8 mouse cellular contexts compared by ENCODE assay signal in genomic region chr17:29614115-29615023, GRCm38 (mm10). TPM values are rescaled to one million over a fixed set of nuclear protein-coding genes. Genes with fewer than 3 reads are reported as not detected.
DNase-seq lines count a peak whose midpoint lies in the region; ATAC-seq and TF ChIP-seq lines count a peak whose summit lies in the region.

Gene Rnf8, plus strand, starts transcription at chr17:29614790.
Gene Gm28043, plus strand, starts transcription at chr17:29614876.

- peaks cover 19% of the 10 kb centered on the region for H3K4me1 ChIP-seq in embryonic facial prominence, embryonic 14.5 days (ENCODE audit: control insufficient read depth, insufficient read depth, low read length)
- H3K4me1 ChIP-seq in heart, adult 2 months (ENCODE audit: control insufficient read depth, insufficient read depth, low read length), result peaks cover 3% of the 10 kb centered on the region
- peaks cover 24% of the 10 kb centered on the region for H3K4me1 ChIP-seq in limb, embryonic 13.5 days
- peaks cover 23% of the 10 kb centered on the region for H3K4me1 ChIP-seq in midbrain, embryonic 16.5 days (ENCODE audit: control insufficient read depth, insufficient read depth, low read length)

- no peaks in the 10 kb centered on the region for H3K27me3 ChIP-seq in embryonic facial prominence, embryonic 14.5 days (replicated peaks; ENCODE audit: control insufficient read depth, insufficient read depth, low read length)
- no peaks in the 10 kb centered on the region for H3K27me3 ChIP-seq in heart, adult 2 months (ENCODE audit: control insufficient read depth, insufficient read depth, low read length)
- no peaks in the 10 kb centered on the region for H3K27me3 ChIP-seq in limb, embryonic 13.5 days
- H3K27me3 ChIP-seq in midbrain, embryonic 16.5 days (ENCODE audit: control insufficient read depth, insufficient read depth, low read depth, low read length), result no peaks in the 10 kb centered on the region

- H3K4me2 ChIP-seq in embryonic facial prominence, embryonic 14.5 days (ENCODE audit: low read depth, low read length), result peak within 1 kb of the TSS; percentile 83
- peak within 1 kb of the TSS; percentile 72 for H3K4me2 ChIP-seq in limb, embryonic 13.5 days (replicated peaks)
- H3K4me2 ChIP-seq in midbrain, embryonic 16.5 days (ENCODE audit: low read length), result peak within 1 kb of the TSS; percentile 87

- peak; percentile 96 for ATAC-seq in embryonic facial prominence, embryonic 14.5 days (ENCODE audit: low read depth)
- peak; percentile 93 for ATAC-seq in limb, embryonic 13.5 days (ENCODE audit: low FRiP score, low read depth)
- ATAC-seq in midbrain, embryonic 16.5 days, result peak; percentile 94

- H3K36me3 ChIP-seq in embryonic facial prominence, embryonic 14.5 days (ENCODE audit: control insufficient read depth, insufficient read depth, low read length), result peaks cover 14% of the 10 kb centered on the region
- no peaks in the 10 kb centered on the region for H3K36me3 ChIP-seq in heart, adult 2 months (ENCODE audit: control insufficient read depth, insufficient read depth, low read length)
- H3K36me3 ChIP-seq in limb, embryonic 13.5 days, result peaks cover 11% of the 10 kb centered on the region
- H3K36me3 ChIP-seq in midbrain, embryonic 16.5 days (ENCODE audit: control insufficient read depth, insufficient read depth, low read length), result peaks cover 6% of the 10 kb centered on the region; the same call in 1 of the 2 replicates

- TF ChIP-seq CTCF in heart, adult 2 months (IDR thresholded peaks at IDR 0.05), result peak; percentile 85

- H3K4me3 ChIP-seq in embryonic facial prominence, embryonic 14.5 days (ENCODE audit: low read depth, low read length), result peak within 1 kb of the TSS; percentile 83
- H3K4me3 ChIP-seq in heart, adult 2 months, result peak within 1 kb of the TSS; percentile 92
- peak within 1 kb of the TSS; percentile 99 for H3K4me3 ChIP-seq in limb, embryonic 13.5 days
- peak within 1 kb of the TSS; percentile 95 for H3K4me3 ChIP-seq in midbrain, embryonic 16.5 days (ENCODE audit: low read depth, low read length)

- TF ChIP-seq POLR2A in heart, adult 2 months (IDR thresholded peaks at IDR 0.05; ENCODE audit: insufficient read depth, low read depth, low read length), result peak; percentile 88

- no peaks in the 10 kb centered on the region for H3K9me3 ChIP-seq in embryonic facial prominence, embryonic 14.5 days (ENCODE audit: control insufficient read depth, low read length)
- no peaks in the 10 kb centered on the region for H3K9me3 ChIP-seq in limb, embryonic 13.5 days
- no peaks in the 10 kb centered on the region for H3K9me3 ChIP-seq in midbrain, embryonic 16.5 days (replicated peaks; ENCODE audit: control insufficient read depth, low read length, poor library complexity, severe bottlenecking)

- peak; percentile 94 for DNase-seq in 3T3-L1 (ENCODE audit: low read depth, low spot score)
- peak; percentile 83 to 91 for DNase-seq in adrenal gland, postnatal 4 days (ENCODE audit: low spot score in 2 of 2)
- peak; percentile 97 for DNase-seq in embryonic facial prominence, embryonic 14.5 days (ENCODE audit: low spot score)
- DNase-seq in heart, adult 2 months, result peak; percentile 94 to 96
- peak; percentile 92 to 93 for DNase-seq in kidney, adult 8-10 months
- DNase-seq in spleen, postnatal 10 days (ENCODE audit: low spot score in 2 of 2), result peak; percentile 91 to 97

- H3K79me2 ChIP-seq in heart, adult 2 months (replicated peaks; ENCODE audit: control insufficient read depth, insufficient read depth, low read length), result peaks cover 2% of the 10 kb centered on the region; the same call in 1 of the 2 replicates

- peak; percentile 79; the same call in 1 of the 2 replicates for TF ChIP-seq EP300 in heart, adult 2 months (IDR thresholded peaks at IDR 0.05; ENCODE audit: insufficient read depth, low read depth, low read length)

- intact Hi-C loops in heart, adult 2 months (cut with DNase I), result loop anchor here (2.0 kb wide), 1 partner anchor 46 kb away; the partner anchor contains the start of gene Cmtr1

- 2% methylated on average over 42 of the region's 52 CpGs for WGBS in embryonic facial prominence, embryonic 14.5 days
- 2% methylated on average over 52 of the region's 52 CpGs for WGBS in heart, adult 2 months
- WGBS in limb, embryonic 13.5 days, result 2% methylated on average over 52 of the region's 52 CpGs
- 3% methylated on average over 52 of the region's 52 CpGs for WGBS in midbrain, embryonic 16.5 days

- peak within 1 kb of the TSS; percentile 94 for H3K27ac ChIP-seq in embryonic facial prominence, embryonic 14.5 days (replicated peaks; ENCODE audit: low read depth, low read length)
- H3K27ac ChIP-seq in heart, adult 2 months, result peak within 1 kb of the TSS; percentile 88
- peak within 1 kb of the TSS; percentile 97 for H3K27ac ChIP-seq in limb, embryonic 13.5 days
- H3K27ac ChIP-seq in midbrain, embryonic 16.5 days (ENCODE audit: low read length), result peak within 1 kb of the TSS; percentile 93

- peak within 1 kb of the TSS; percentile 98 for H3K9ac ChIP-seq in embryonic facial prominence, embryonic 14.5 days (ENCODE audit: low read depth, low read length)
- peak within 1 kb of the TSS; percentile 96 for H3K9ac ChIP-seq in heart, adult 2 months (ENCODE audit: low read depth, low read length)
- H3K9ac ChIP-seq in limb, embryonic 13.5 days, result peak within 1 kb of the TSS; percentile 99
- H3K9ac ChIP-seq in midbrain, embryonic 16.5 days (ENCODE audit: low read depth, low read length), result peak within 1 kb of the TSS; percentile 92

RNA-seq across cellular contexts. Expression of gene Rnf8, which starts in this region (rescaled TPM):
- total RNA-seq in adrenal gland, postnatal 4 days (2021), result 10 to 100 TPM; 88.9 to 93.3 TPM
- polyA plus RNA-seq in embryonic facial prominence, embryonic 14.5 days (2014; fragmentation: Nextera tagmentation; extraction: Ambion mirVana), result 66.0 and 68.1 TPM in 2 replicates
- total RNA-seq in heart, adult 2 months (2021), result 10 to 100 TPM; 15.6 to 18.1 TPM
- polyA plus RNA-seq in heart, adult 2 months (2012; rRNA removed), result 17.6 and 19.2 TPM in 2 replicates
- polyA plus RNA-seq in limb, embryonic 13.5 days (2015; fragmentation: Nextera tagmentation; extraction: Ambion mirVana), result 94.1 and 97.7 TPM in 2 replicates
- 75.3 and 83.6 TPM in 2 replicates for polyA plus RNA-seq in midbrain, embryonic 16.5 days (2015; fragmentation: Nextera tagmentation; extraction: Ambion mirVana)

RNA-seq across cellular contexts. Expression of gene Gm28043, which starts in this region (rescaled TPM):
- total RNA-seq in adrenal gland, postnatal 4 days (2021), result 1 to 10 TPM; 6.3 to 7.8 TPM
- 2.2 and 2.6 TPM in 2 replicates for polyA plus RNA-seq in embryonic facial prominence, embryonic 14.5 days (2014; fragmentation: Nextera tagmentation; extraction: Ambion mirVana)
- 1 to 10 TPM; 1.0 to 1.1 TPM for total RNA-seq in heart, adult 2 months (2021)
- polyA plus RNA-seq in heart, adult 2 months (2012; rRNA removed), result 0.39 and 0.91 TPM in 2 replicates
- polyA plus RNA-seq in limb, embryonic 13.5 days (2015; fragmentation: Nextera tagmentation; extraction: Ambion mirVana), result 2.8 and 3.1 TPM in 2 replicates
- polyA plus RNA-seq in midbrain, embryonic 16.5 days (2015; fragmentation: Nextera tagmentation; extraction: Ambion mirVana), result 1.6 and 3.2 TPM in 2 replicates

Comparison
In these comparisons a context has a peak if more than half of its experiments do, and no peak if none do; other contexts are left out.
1. Peak in every context shown above with its lines: DNase-seq, ATAC-seq, H3K4me3 ChIP-seq and H3K27ac ChIP-seq.
2. RNA of gene Rnf8 (total RNA-seq): 88.9 to 93.3 TPM in adrenal gland, postnatal 4 days; 15.6 to 18.1 TPM in heart, adult 2 months; every median in the first group is over 4 times any median in the second.